Mouse (Mus musculus) lung, adult 10 weeks (tissue): ENCODE results near the gene Bsph1. TPM values are rescaled to one million over a fixed set of nuclear protein-coding genes. Genes with fewer than 3 reads are reported as not detected.

Experiments
- polyA plus RNA-seq: library from polyadenylated mRNA; stranded (reverse); fragments of 350-450 nt; fragmentation: Illumina TruSeq; extraction: RNeasy Lipid Tissue Mini Kit (QIAGEN cat#74804); gene quantifications from one replicate; pipeline ENCODE4 v1.2.3, GENCODE M21; 2014; ENCODE audit warnings: low read depth, low replicate concordance; ENCODE audit not compliant: insufficient read depth

Bsph1 gene
- not detected for polyA plus RNA-seq

GRCm38 (mm10) chr7:13450541-13450940 is at the start of gene Bsph1:
TSS of gene Bsph1 (plus strand) at chr7:13450841.

Other genes starting within 250 kb of the Bsph1 start
- not detected for gene Vmn1r89, start 237.8 kb upstream of the Bsph1 start, polyA plus RNA-seq
- 6.9 TPM for gene Lig1, start 173.6 kb upstream of the Bsph1 start, polyA plus RNA-seq
- gene Zswim9, start 172.1 kb upstream of the Bsph1 start, polyA plus RNA-seq, result 3.1 TPM
- gene Pla2g4c, start 126.2 kb upstream of the Bsph1 start, polyA plus RNA-seq, result 0.09 TPM
- gene Cabp5, start 52.7 kb upstream of the Bsph1 start, polyA plus RNA-seq, result not detected
- gene Bsph2, start 120.2 kb downstream of the Bsph1 start, polyA plus RNA-seq, result not detected
- not detected for gene Sult2a5, start 173.1 kb downstream of the Bsph1 start, polyA plus RNA-seq